Mouse (Mus musculus) CH12F3 (cell line): ENCODE measurements around the gene Ecel1.

Source experiments
- in situ Hi-C: fragments of 300-500 bp; cut with MboI; formaldehyde crosslinking; loops from 2 replicates; pipeline ENCODE4 v1.14.3; 2020; ENCODE audit warnings: low sequenced_read_pairs

Ecel1 gene

GRCm38 (mm10) chr1:87171312-87171711 is 15.0 kb upstream of the Ecel1 start:
- in situ Hi-C loops, result no loop called here

GRCm38 (mm10) chr1:87170458-87170857 is 14.1 kb upstream of the Ecel1 start:
- in situ Hi-C loops, result no loop called here

GRCm38 (mm10) chr1:87164796-87165184 is 8.5 kb upstream of the Ecel1 start:
- in situ Hi-C loops, result no loop called here

- in situ Hi-C loops, result no loop called here
These were observed 8.0 kb upstream of the Ecel1 start for GRCm38 (mm10) chr1:87164164-87164795.

- in situ Hi-C loops, result no loop called here
These were observed 3.1 kb upstream of the Ecel1 start for GRCm38 (mm10) chr1:87159396-87159795.

GRCm38 (mm10) chr1:87155531-87156198 is 656 bp downstream of the Ecel1 start:
- in situ Hi-C loops, result no loop called here

- in situ Hi-C loops, result no loop called here
These were observed 1.7 kb downstream of the Ecel1 start for GRCm38 (mm10) chr1:87154501-87155120.

GRCm38 (mm10) chr1:87153776-87154500 is 2.4 kb downstream of the Ecel1 start:
- in situ Hi-C loops, result no loop called here

GRCm38 (mm10) chr1:87151286-87151685 is 5.0 kb downstream of the Ecel1 start:
- in situ Hi-C loops, result no loop called here

- in situ Hi-C loops, result no loop called here
These were observed 6.9 kb downstream of the Ecel1 start for GRCm38 (mm10) chr1:87149422-87149821.

- in situ Hi-C loops, result no loop called here
These were observed 13.2 kb downstream of the Ecel1 start for GRCm38 (mm10) chr1:87143141-87143540.

- in situ Hi-C loops, result no loop called here
These were observed 13.9 kb downstream of the Ecel1 start for GRCm38 (mm10) chr1:87142456-87142855.

- in situ Hi-C loops, result no loop called here
These were observed 14.8 kb downstream of the Ecel1 start for GRCm38 (mm10) chr1:87141550-87141949.

- in situ Hi-C loops, result no loop called here
These were observed 24.5 kb downstream of the Ecel1 start for GRCm38 (mm10) chr1:87131803-87132202.

GRCm38 (mm10) chr1:87127206-87128030 is 28.9 kb downstream of the Ecel1 start:
- in situ Hi-C loops, result no loop called here

GRCm38 (mm10) chr1:87124673-87125072 is 31.6 kb downstream of the Ecel1 start, which contains the start of gene Akp3:
TSS of gene Akp3 (plus strand) at chr1:87124973.
- in situ Hi-C loops, result no loop called here

GRCm38 (mm10) chr1:87114784-87115183 is 41.5 kb downstream of the Ecel1 start:
- in situ Hi-C loops, result no loop called here

GRCm38 (mm10) chr1:87111719-87112354 is 44.5 kb downstream of the Ecel1 start:
- in situ Hi-C loops, result no loop called here

GRCm38 (mm10) chr1:87108564-87108963 is 47.8 kb downstream of the Ecel1 start:
- in situ Hi-C loops, result no loop called here

GRCm38 (mm10) chr1:87106536-87106935 is 49.8 kb downstream of the Ecel1 start:
- in situ Hi-C loops, result no loop called here
